Mouse (Mus musculus) intestine, embryonic 14.5 days (tissue): ENCODE measurements around the gene Raver2. TPM values are rescaled to one million over a fixed set of nuclear protein-coding genes. Genes with fewer than 3 reads are reported as not detected.

Source experiments
- ATAC-seq: fragments of 200-750 bp; cut with Nextera tagmentation; replicated peaks from 2 replicates; pipeline ENCODE4 v1.8.0; 2017; ENCODE audit warnings: low read depth, moderate number of reproducible peaks, moderate TSS enrichment, moderate library complexity; ENCODE audit not compliant: low FRiP score, low TSS enrichment
- DNase-seq: peaks from one replicate; pipeline ENCODE4 v3.0.0-alpha.2; 2018; ENCODE audit warnings: low spot score
- H3K27ac ChIP-seq: fragments of 300-500 bp; sonication (generic); 2 replicates; pipeline ENCODE4 v1.5.1; 2014; ENCODE audit warnings: low read depth, mild to moderate bottlenecking, control low read depth
- H3K27me3 ChIP-seq: fragments of 300-500 bp; sonication (generic); replicated peaks from 2 replicates; pipeline ENCODE4 v1.6.1; 2014; ENCODE audit warnings: low read length, control low read depth; ENCODE audit not compliant: control insufficient read depth, insufficient read depth
- H3K36me3 ChIP-seq: fragments of 300-500 bp; sonication (generic); 2 replicates; pipeline ENCODE4 v1.6.1; 2014; ENCODE audit warnings: low read length, control low read depth; ENCODE audit not compliant: control insufficient read depth, insufficient read depth
- H3K4me1 ChIP-seq: fragments of 300-500 bp; sonication (generic); replicated peaks from 2 replicates; pipeline ENCODE4 v1.6.1; 2014; ENCODE audit warnings: low read length, control low read depth, mixed read lengths; ENCODE audit not compliant: control insufficient read depth, insufficient read depth
- H3K4me2 ChIP-seq: fragments of 300-500 bp; sonication (generic); 2 replicates; pipeline ENCODE4 v1.6.1; 2014; ENCODE audit warnings: low read length
- H3K4me3 ChIP-seq: fragments of 300-500 bp; sonication (generic); 2 replicates; pipeline ENCODE4 v1.5.1; 2014; ENCODE audit warnings: low read depth, low read length, control low read depth, mixed read lengths
- H3K9ac ChIP-seq: fragments of 300-500 bp; sonication (generic); 2 replicates; pipeline ENCODE4 v1.6.1; 2014; ENCODE audit warnings: mild to moderate bottlenecking, low read length
- H3K9me3 ChIP-seq: fragments of 300-500 bp; sonication (generic); 2 replicates; pipeline ENCODE4 v1.6.1; 2016; ENCODE audit warnings: low read length, control low read depth; ENCODE audit not compliant: control insufficient read depth
- WGBS: fragments of 180-500 bp; shearing (Covaris S2); extraction: QIAGEN DNeasy Blood & Tissue Kit; methylation state at CpG from one replicate; pipeline ENCODE4 v1.1.7; 2014; 5-methylcytosine and 5-hydroxymethylcytosine counted together
- polyA plus RNA-seq: library from polyadenylated mRNA; unstranded; fragments of >200 nt; fragmentation: Nextera tagmentation; extraction: Ambion mirVana; gene quantifications from 2 replicates; pipeline ENCODE4 v1.2.1, GENCODE M21; 2014

Raver2 gene
- polyA plus RNA-seq, 1 experiment from 2014 or later, result 13.5 TPM

GRCm38 (mm10) chr4:101185216-101185615, 116.4 kb downstream of the Raver2 start:
- no peak overlapping the region for H3K27ac ChIP-seq
- WGBS, result 58% methylated on average over 3 of the region's 3 CpGs
- no peak for ATAC-seq

GRCm38 (mm10) chr4:101186591-101186990, 117.8 kb downstream of the Raver2 start:
- no peak for ATAC-seq
- 86% methylated on average over 5 of the region's 5 CpGs for WGBS
- Histone ChIP-seq H3K9me3 (no peaks in the 10 kb centered on the region), H3K36me3 (peaks cover 31% of the 10 kb centered on the region), H3K4me1 (peaks cover 4% of the 10 kb centered on the region), H3K27me3 (no peaks in the 10 kb centered on the region), H3K9ac (no peak overlapping the region), H3K4me2 (no peak overlapping the region), H3K4me3 (no peak overlapping the region), H3K27ac (no peak overlapping the region)
- DNase-seq, result no peak

More at GRCm38 (mm10) chr4:101185216-101185615, 116.4 kb downstream of the Raver2 start:
- DNase-seq, result no peak
- H3K27me3 ChIP-seq, result no peaks in the 10 kb centered on the region
- H3K4me1 ChIP-seq, result peaks cover 4% of the 10 kb centered on the region
- H3K4me3 ChIP-seq, result no peak overlapping the region
- no peaks in the 10 kb centered on the region for H3K9me3 ChIP-seq
- H3K36me3 ChIP-seq, result peaks cover 30% of the 10 kb centered on the region
- no peak overlapping the region for H3K4me2 ChIP-seq
- no peak overlapping the region for H3K9ac ChIP-seq

GRCm38 (mm10) chr4:101187381-101187780, 118.6 kb downstream of the Raver2 start:
- no peaks in the 10 kb centered on the region for H3K9me3 ChIP-seq
- H3K36me3 ChIP-seq, result peaks cover 29% of the 10 kb centered on the region
- no peak for ATAC-seq
- H3K4me1 ChIP-seq, result peaks cover 4% of the 10 kb centered on the region
- H3K27ac ChIP-seq, result no peak overlapping the region
- H3K4me3 ChIP-seq, result no peak overlapping the region
- no peak overlapping the region for H3K9ac ChIP-seq
- no peak overlapping the region for H3K4me2 ChIP-seq
- WGBS, result 77% methylated on average over 4 of the region's 4 CpGs
- no peaks in the 10 kb centered on the region for H3K27me3 ChIP-seq
- no peak for DNase-seq

GRCm38 (mm10) chr4:101192241-101192976, 123.6 kb downstream of the Raver2 start:
- Histone ChIP-seq H3K4me1 (peaks cover 3% of the 10 kb centered on the region), H3K4me2 (no peak overlapping the region), H3K9me3 (no peaks in the 10 kb centered on the region), H3K27ac (no peak overlapping the region), H3K4me3 (no peak overlapping the region), H3K36me3 (peaks cover 21% of the 10 kb centered on the region), H3K27me3 (no peaks in the 10 kb centered on the region), H3K9ac (no peak overlapping the region)
- 80% methylated on average over 5 of the region's 5 CpGs for WGBS
- DNase-seq (no peak), ATAC-seq (0 out of 2 replicates have a peak, but pooled peaks have one; percentile 40)

GRCm38 (mm10) chr4:101194170-101194569, 125.4 kb downstream of the Raver2 start:
- H3K36me3 ChIP-seq, result peaks cover 6% of the 10 kb centered on the region
- peaks cover 19% of the 10 kb centered on the region for H3K4me1 ChIP-seq
- no peak overlapping the region for H3K27ac ChIP-seq
- H3K9ac ChIP-seq, result no peak overlapping the region
- DNase-seq (no peak), ATAC-seq (no peak)
- no peak overlapping the region for H3K4me2 ChIP-seq
- H3K9me3 ChIP-seq, result no peaks in the 10 kb centered on the region
- H3K4me3 ChIP-seq, result no peak overlapping the region
- 81% methylated on average over 1 of the region's 1 CpGs for WGBS
- H3K27me3 ChIP-seq, result no peaks in the 10 kb centered on the region

GRCm38 (mm10) chr4:101196407-101196806, 127.6 kb downstream of the Raver2 start:
- Histone ChIP-seq H3K36me3 (0 out of 2 replicates have a peak, but pooled peaks cover under 1% of the 10 kb centered on the region), H3K9ac (no peak overlapping the region)

GRCm38 (mm10) chr4:101197421-101198170, 128.8 kb downstream of the Raver2 start:
- 36% methylated on average over 9 of the region's 9 CpGs for WGBS
- Histone ChIP-seq H3K9ac (no peak overlapping the region), H3K4me2 (no peak overlapping the region), H3K9me3 (no peaks in the 10 kb centered on the region), H3K4me1 (peaks cover 19% of the 10 kb centered on the region), H3K36me3 (no peaks in the 10 kb centered on the region), H3K27ac (no peak overlapping the region), H3K27me3 (no peaks in the 10 kb centered on the region), H3K4me3 (no peak overlapping the region)
- ATAC-seq (no peak), DNase-seq (no peak)

More at GRCm38 (mm10) chr4:101196407-101196806, 127.6 kb downstream of the Raver2 start:
- Histone ChIP-seq H3K4me3 (no peak overlapping the region), H3K9me3 (no peaks in the 10 kb centered on the region), H3K4me1 (peaks cover 19% of the 10 kb centered on the region), H3K27ac (no peak overlapping the region), H3K27me3 (no peaks in the 10 kb centered on the region), H3K4me2 (no peak overlapping the region)
- no peak for ATAC-seq
- no peak for DNase-seq
- 81% methylated on average over 2 of the region's 2 CpGs for WGBS

- Histone ChIP-seq H3K9me3 (no peaks in the 10 kb centered on the region), H3K27me3 (no peaks in the 10 kb centered on the region), H3K4me2 (no peak overlapping the region), H3K4me3 (no peak overlapping the region), H3K9ac (no peak overlapping the region), H3K27ac (no peak overlapping the region), H3K4me1 (peaks cover 19% of the 10 kb centered on the region), H3K36me3 (no peaks in the 10 kb centered on the region)
- WGBS, result 27% methylated on average over 2 of the region's 2 CpGs
- ATAC-seq (no peak), DNase-seq (no peak)
Measured at GRCm38 (mm10) chr4:101198333-101198732, 129.6 kb downstream of the Raver2 start.
